Mouse (Mus musculus) MEL (cell line): Measurements from ENCODE around the gene Grsf1. TPM values are rescaled to one million over a fixed set of nuclear protein-coding genes. Genes with fewer than 3 reads are reported as not detected.

ENCODE experiments used
- DNase-seq: peaks from one replicate; pipeline ENCODE4 v3.0.0; 2011; ENCODE audit warnings: low read depth, low spot score
- H3K27ac ChIP-seq: 2 replicates; pipeline ENCODE4 v1.5.1; 2012; ENCODE audit warnings: low read depth, mild to moderate bottlenecking, control low read depth, low read length, moderate library complexity; ENCODE audit not compliant: control insufficient read depth
- H3K27me3 ChIP-seq, 2 experiments: fragments of 150-350 bp in 1 of 2; sonication (generic) in 1 of 2; 2 replicates each; pipeline ENCODE4 v1.6.1; 2012; ENCODE audit warnings: low read length in 2 of 2, mild to moderate bottlenecking in 2 of 2, improper control_type of control experiment in 1 of 2, moderate library complexity in 1 of 2; ENCODE audit not compliant: insufficient read depth in 2 of 2, control insufficient read depth in 1 of 2
- H3K36me3 ChIP-seq, 2 experiments: 2 replicates each; pipeline ENCODE4 v1.6.1; 2012 to 2014; ENCODE audit warnings: low read length in 2 of 2, improper control_type of control experiment in 1 of 2, inconsistent platforms in 1 of 2, mild to moderate bottlenecking in 1 of 2; ENCODE audit not compliant: insufficient read depth in 2 of 2, control insufficient read depth in 1 of 2
- H3K4me1 ChIP-seq, 2 experiments: fragments of 150-350 bp in 1 of 2; sonication (generic) in 1 of 2; 2 replicates each; pipeline ENCODE4 v1.6.1; 2012; ENCODE audit warnings: low read length in 2 of 2, improper control_type of control experiment in 1 of 2, mild to moderate bottlenecking in 1 of 2; ENCODE audit not compliant: insufficient read depth in 2 of 2, control insufficient read depth in 1 of 2
- H3K4me3 ChIP-seq, 2 experiments: fragments of 150-350 bp in 1 of 2; sonication (generic) in 1 of 2; 2 replicates each; pipeline ENCODE4 v1.5.1; 2012; ENCODE audit warnings: low read depth in 2 of 2, low read length in 2 of 2, mild to moderate bottlenecking in 2 of 2, moderate library complexity in 2 of 2, control low read depth in 1 of 2, improper control_type of control experiment in 1 of 2; ENCODE audit not compliant: control insufficient read depth in 1 of 2, insufficient read depth in 1 of 2
- H3K79me2 ChIP-seq: 2 replicates; pipeline ENCODE4 v1.6.1; 2012; ENCODE audit warnings: mild to moderate bottlenecking, low read length, moderate library complexity; ENCODE audit not compliant: control insufficient read depth, poor library complexity, insufficient read depth
- H3K9ac ChIP-seq: 2 replicates; pipeline ENCODE4 v1.6.1; 2012; ENCODE audit warnings: low read depth, mild to moderate bottlenecking, control low read depth, low read length, moderate library complexity; ENCODE audit not compliant: control insufficient read depth, poor library complexity, severe bottlenecking
- H3K9me3 ChIP-seq: fragments of 150-350 bp; sonication (generic); replicated peaks from 2 replicates; pipeline ENCODE4 v1.6.1; 2012; ENCODE audit warnings: mild to moderate bottlenecking, low read length, improper control_type of control experiment, moderate library complexity; ENCODE audit not compliant: insufficient read depth
- BHLHE40 ChIP-seq: IDR thresholded peaks from 2 replicates; pipeline ENCODE4 v1.6.1; 2012; ENCODE audit warnings: low read depth, mild to moderate bottlenecking, inconsistent platforms, low read length, improper control_type of control experiment, borderline replicate concordance
- CHD2 ChIP-seq: IDR thresholded peaks from 2 replicates; pipeline ENCODE4 v1.6.1; 2011; ENCODE audit warnings: low read length, improper control_type of control experiment
- E2F4 ChIP-seq: IDR thresholded peaks from 2 replicates; pipeline ENCODE4 v1.6.1; 2011; ENCODE audit warnings: low read depth, low read length, improper control_type of control experiment, borderline replicate concordance
- EP300 ChIP-seq, 2 experiments: IDR thresholded peaks; 2 replicates each; pipeline ENCODE4 v1.6.1; 2011; ENCODE audit warnings: improper control_type of control experiment in 2 of 2, low read length in 2 of 2, low read depth in 1 of 2, mild to moderate bottlenecking in 1 of 2
- ETS1 ChIP-seq: IDR thresholded peaks from 2 replicates; pipeline ENCODE4 v1.6.1; 2012; ENCODE audit warnings: low read depth, mild to moderate bottlenecking, inconsistent platforms, low read length, improper control_type of control experiment, moderate library complexity
- GABPA ChIP-seq: IDR thresholded peaks from 2 replicates; pipeline ENCODE4 v1.6.1; 2012; ENCODE audit warnings: low read depth, mild to moderate bottlenecking, inconsistent platforms, low read length, improper control_type of control experiment, moderate library complexity
- GATA1 ChIP-seq: IDR thresholded peaks from 2 replicates; pipeline ENCODE4 v1.6.1; 2011; ENCODE audit warnings: low read depth, low read length, improper control_type of control experiment
- HCFC1 ChIP-seq: IDR thresholded peaks from 2 replicates; pipeline ENCODE4 v1.6.1; 2012; ENCODE audit warnings: low read depth, mild to moderate bottlenecking, inconsistent platforms, low read length, improper control_type of control experiment, moderate library complexity
- JUND ChIP-seq: IDR thresholded peaks from 2 replicates; pipeline ENCODE4 v1.6.1; 2011; ENCODE audit warnings: low read depth, mild to moderate bottlenecking, improper control_type of control experiment, low read length
- KAT2A ChIP-seq: conservative IDR thresholded peaks from 2 replicates; pipeline ENCODE4 v1.6.1; 2012; ENCODE audit warnings: low read depth, low read length, improper control_type of control experiment, inconsistent platforms
- MAFK ChIP-seq: IDR thresholded peaks from 2 replicates; pipeline ENCODE4 v1.6.1; 2011; ENCODE audit warnings: low read depth, mild to moderate bottlenecking, low read length, improper control_type of control experiment, borderline replicate concordance
- MAX ChIP-seq: IDR thresholded peaks from 2 replicates; pipeline ENCODE4 v1.6.1; 2011; ENCODE audit warnings: low read length, improper control_type of control experiment
- MEF2A ChIP-seq: IDR thresholded peaks from 2 replicates; pipeline ENCODE4 v1.6.1; 2014; ENCODE audit warnings: low read depth, mild to moderate bottlenecking, inconsistent platforms, low read length, improper control_type of control experiment; ENCODE audit not compliant: poor library complexity, insufficient replicate concordance, severe bottlenecking; ENCODE audit errors: extremely low read depth
- MXI1 ChIP-seq: IDR thresholded peaks from 2 replicates; pipeline ENCODE4 v1.6.1; 2011; ENCODE audit warnings: mild to moderate bottlenecking, low read depth, low read length, improper control_type of control experiment
- MYB ChIP-seq: IDR thresholded peaks from 2 replicates; pipeline ENCODE4 v1.6.1; 2011; ENCODE audit warnings: mild to moderate bottlenecking, low read depth, low read length, improper control_type of control experiment
- MYC ChIP-seq: IDR thresholded peaks from 2 replicates; pipeline ENCODE4 v1.6.1; 2011; ENCODE audit warnings: low read depth, mild to moderate bottlenecking, low read length, improper control_type of control experiment, moderate library complexity
- NELFE ChIP-seq: IDR thresholded peaks from 2 replicates; pipeline ENCODE4 v1.6.1; 2011; ENCODE audit warnings: low read depth, low read length, improper control_type of control experiment
- NRF1 ChIP-seq: IDR thresholded peaks from 2 replicates; pipeline ENCODE4 v1.6.1; 2014; ENCODE audit warnings: low read depth, mild to moderate bottlenecking, inconsistent platforms, low read length, improper control_type of control experiment, moderate library complexity; ENCODE audit not compliant: poor library complexity, insufficient read depth, severe bottlenecking
- POLR2AphosphoS5 ChIP-seq: IDR thresholded peaks from 2 replicates; pipeline ENCODE4 v1.6.1; 2012; ENCODE audit warnings: low read depth, borderline replicate concordance, mild to moderate bottlenecking, inconsistent platforms, low read length, moderate library complexity, mixed read lengths
- SIN3A ChIP-seq: IDR thresholded peaks from 2 replicates; pipeline ENCODE4 v1.6.1; 2012; ENCODE audit warnings: low read length, improper control_type of control experiment, inconsistent platforms
- SMC3 ChIP-seq: IDR thresholded peaks from 2 replicates; pipeline ENCODE4 v1.6.1; 2011; ENCODE audit warnings: low read depth, low read length, improper control_type of control experiment
- TAL1 ChIP-seq: IDR thresholded peaks from 2 replicates; pipeline ENCODE4 v1.6.1; 2012; ENCODE audit warnings: mild to moderate bottlenecking, inconsistent platforms, low read length, moderate library complexity, mixed read lengths
- TBP ChIP-seq: IDR thresholded peaks from 2 replicates; pipeline ENCODE4 v1.8.0; 2011; ENCODE audit warnings: low read depth, low read length, improper control_type of control experiment
- TCF12 ChIP-seq: IDR thresholded peaks from 2 replicates; pipeline ENCODE4 v1.6.1; 2014; ENCODE audit warnings: low read depth, mild to moderate bottlenecking, inconsistent platforms, low read length, improper control_type of control experiment, moderate library complexity
- USF1 ChIP-seq: IDR thresholded peaks from 2 replicates; pipeline ENCODE4 v1.6.1; 2014; ENCODE audit warnings: low read depth, mild to moderate bottlenecking, inconsistent platforms, low read length, improper control_type of control experiment, moderate library complexity
- ZNF384 ChIP-seq: IDR thresholded peaks from 2 replicates; pipeline ENCODE4 v1.6.1; 2012; ENCODE audit warnings: low read depth, mild to moderate bottlenecking, inconsistent platforms, low read length, improper control_type of control experiment
- polyA plus RNA-seq, 2 experiments: library from polyadenylated mRNA; stranded (reverse) in 1 of 2; unstranded in 1 of 2; fragments of >175 nt in 1 of 2; fragments of >200 nt in 1 of 2; gene quantifications; 2 replicates each; pipeline versions ENCODE4 v1.2.1 to v1.2.4; 2012; ENCODE audit warnings: low replicate concordance in 2 of 2, low read depth in 1 of 2; ENCODE audit not compliant: insufficient read length in 2 of 2, insufficient read depth in 1 of 2, missing spikeins in 1 of 2
- total RNA-seq: library from RNA; depleted of rRNA; stranded (reverse); fragments of 300-350 nt; gene quantifications from 2 replicates; pipeline ENCODE4 v1.2.3, GENCODE M21; 2012

Gene Grsf1
- total and polyA plus RNA-seq, 3 experiments, result 49.4 to 62.8 TPM; not detected in 1

GRCm38 (mm10) chr5:88649250-88650173 is 26.5 kb downstream of the Grsf1 start:
- H3K36me3 ChIP-seq, result peaks cover 1 to 12% of the 10 kb centered on the region in 2 experiments; a peak in 3 of 4 replicates
- DNase-seq, result peak; percentile 56
- H3K27ac ChIP-seq, result peak overlapping the region; percentile 3; the same call in 1 of the 2 replicates
- H3K79me2 ChIP-seq, result no peaks in the 10 kb centered on the region
- no peak overlapping the region for H3K9ac ChIP-seq
- no peaks in the 10 kb centered on the region for H3K27me3 ChIP-seq
- H3K4me3 ChIP-seq, result no peak overlapping the region
- H3K4me1 ChIP-seq, result peaks cover 2 to 9% of the 10 kb centered on the region in 2 experiments; a peak in 3 of 4 replicates
- peak; percentile 51; the same call in 1 of the 2 replicates for TF ChIP-seq SIN3A
- TF ChIP-seq NRF1, result no peak
- TF ChIP-seq BHLHE40, result peak; percentile 39; the same call in 1 of the 2 replicates
- peak; percentile 78 for TF ChIP-seq MAX
- peak; percentile 45; the same call in 1 of the 2 replicates for TF ChIP-seq MYB
- no peak for TF ChIP-seq NELFE
- TF ChIP-seq MXI1, result peak; percentile 75
- no peak for TF ChIP-seq MAFK
- no peak for TF ChIP-seq ZNF384
- TF ChIP-seq GABPA, result no peak
- TF ChIP-seq GATA1, result peak; percentile 12
- TF ChIP-seq ETS1, result 0 out of 2 replicates have a peak, but pooled peaks have one; percentile 24
- TF ChIP-seq E2F4, result no peak
- TF ChIP-seq TBP, result no peak
- TF ChIP-seq EP300 (IDR thresholded peaks at IDR 0.05; ENCODE audit: low read depth in 1 of 2, low read length in 2 of 2), result peak in 1 of 2 experiments; percentile 65; a peak in 1 of 4 replicates
- TF ChIP-seq TCF12, result peak; percentile 65
- peak; percentile 39; the same call in 1 of the 2 replicates for TF ChIP-seq TAL1
- peak; percentile 57; the same call in 1 of the 2 replicates for TF ChIP-seq MYC
- H3K9me3 ChIP-seq, result no peaks in the 10 kb centered on the region

GRCm38 (mm10) chr5:88645405-88645804 is 30.6 kb downstream of the Grsf1 start:
- H3K9me3 ChIP-seq, result no peaks in the 10 kb centered on the region
- no peak overlapping the region for H3K4me3 ChIP-seq
- no peaks in the 10 kb centered on the region for H3K27me3 ChIP-seq
- H3K4me1 ChIP-seq, result peaks cover 2 to 9% of the 10 kb centered on the region in 2 experiments; a peak in 3 of 4 replicates
- no peak for DNase-seq
- no peaks in the 10 kb centered on the region for H3K79me2 ChIP-seq
- no peak for TF ChIP-seq SMC3
- no peak for TF ChIP-seq TBP
- no peak for TF ChIP-seq POLR2AphosphoS5
- no peak for TF ChIP-seq MEF2A
- TF ChIP-seq NRF1, result no peak
- no peak for TF ChIP-seq KAT2A
- no peak for TF ChIP-seq HCFC1
- no peak for TF ChIP-seq JUND
- TF ChIP-seq ZNF384, result no peak
- no peak for TF ChIP-seq CHD2
- no peak for TF ChIP-seq GABPA
- no peak for TF ChIP-seq EP300 (IDR thresholded peaks at IDR 0.05; ENCODE audit: low read depth in 1 of 2, low read length in 2 of 2)
- no peak for TF ChIP-seq NELFE
- TF ChIP-seq MYC, result no peak
- no peak for TF ChIP-seq USF1
- peaks cover 1 to 11% of the 10 kb centered on the region in 2 experiments; a peak in 3 of 4 replicates for H3K36me3 ChIP-seq
- no peak overlapping the region for H3K9ac ChIP-seq
- no peak overlapping the region for H3K27ac ChIP-seq
